Mouse (Mus musculus) CD8-positive naive resting alpha-beta T cell, adult 2 months (primary cell): ENCODE measurements around the gene Ccdc174.

Source experiments
- DNase-seq, 2 experiments: peaks; one replicate each; pipeline ENCODE4 v3.0.0; 2022; ENCODE audit warnings: low read depth in 2 of 2, low spot score in 2 of 2

The Ccdc174 gene

DNA sequence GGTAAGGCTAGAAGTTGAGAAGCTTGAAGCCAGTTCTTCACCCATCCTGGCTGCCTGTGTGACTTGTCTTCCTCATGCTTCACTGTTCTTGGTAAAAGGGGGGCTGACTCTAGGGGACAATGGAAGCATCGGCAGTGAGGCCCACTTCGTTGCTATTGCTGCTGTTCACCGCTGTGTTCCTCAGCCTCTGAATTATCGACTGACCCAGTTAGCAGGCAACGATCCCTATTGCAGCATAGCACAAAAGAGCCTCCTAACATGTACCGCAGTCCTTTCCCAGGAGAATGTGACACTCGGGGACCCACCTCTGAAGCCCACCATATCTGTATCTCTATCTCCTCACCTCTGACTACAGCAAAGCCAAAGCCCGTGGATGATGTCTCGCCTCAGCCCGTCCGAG, 39.9 kb downstream of the Ccdc174 start:
- no peak for DNase-seq

DNA sequence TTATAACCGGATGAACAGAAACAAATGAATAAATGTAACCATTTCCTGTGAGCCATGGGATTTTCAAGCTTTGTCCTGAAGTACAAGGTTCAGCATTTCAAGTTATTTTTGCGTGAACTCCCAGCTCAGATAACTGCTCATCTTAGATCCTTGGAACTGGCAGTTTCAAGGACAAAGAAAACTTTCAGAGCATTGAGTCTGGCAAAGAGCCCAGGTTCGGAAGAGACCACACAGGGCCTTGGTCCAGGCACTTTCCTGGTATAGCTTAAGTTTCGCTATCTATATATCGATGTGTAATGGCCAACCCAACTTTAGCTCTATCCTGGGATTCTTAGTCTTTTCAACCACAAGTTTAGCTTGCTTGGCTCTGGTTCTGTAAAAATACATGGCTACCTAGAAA, 53.4 kb downstream of the Ccdc174 start:
- no peak for DNase-seq

DNA sequence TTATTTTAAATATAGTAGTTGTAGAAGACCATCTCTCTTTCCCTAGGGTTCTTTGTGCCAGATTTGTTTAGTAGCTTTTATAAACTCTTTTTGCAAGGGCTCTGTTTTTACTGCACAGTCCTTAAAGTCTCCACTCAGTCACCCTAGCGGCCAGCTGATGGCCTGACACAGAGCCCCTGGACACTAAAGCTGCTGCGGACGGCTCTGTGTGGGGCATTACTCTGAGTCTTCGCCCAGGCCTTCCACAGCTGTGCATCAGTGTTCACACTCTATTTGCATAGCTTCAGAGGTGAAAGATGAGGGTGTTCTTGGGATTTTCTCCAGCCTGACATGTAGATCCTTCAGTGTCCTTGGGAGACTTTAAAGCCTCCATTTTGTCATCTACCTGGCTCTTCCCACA, 60.6 kb downstream of the Ccdc174 start:
- no peak for DNase-seq

DNA sequence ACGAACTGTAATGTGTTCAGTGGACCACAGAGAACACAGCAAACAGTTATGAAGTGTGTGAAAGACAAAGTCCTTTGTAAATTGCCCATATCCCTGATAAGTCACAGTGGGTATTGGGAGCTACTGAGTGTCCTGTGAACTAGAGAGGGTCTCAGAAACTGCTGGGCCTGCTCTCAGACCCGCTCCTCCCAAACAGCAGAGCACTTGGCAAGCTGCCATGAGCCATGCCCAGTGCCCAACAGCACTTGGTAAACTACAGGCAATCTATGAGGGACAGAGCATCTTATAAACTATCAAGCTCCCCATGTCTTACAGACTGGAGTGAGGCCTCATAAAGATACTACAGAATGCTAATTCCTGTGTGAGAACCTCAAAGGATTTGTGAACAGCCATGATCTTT, 70.6 kb downstream of the Ccdc174 start:
- DNase-seq = no peak
